14 mouse cellular contexts compared by ENCODE assay signal in the genomic region with DNA sequence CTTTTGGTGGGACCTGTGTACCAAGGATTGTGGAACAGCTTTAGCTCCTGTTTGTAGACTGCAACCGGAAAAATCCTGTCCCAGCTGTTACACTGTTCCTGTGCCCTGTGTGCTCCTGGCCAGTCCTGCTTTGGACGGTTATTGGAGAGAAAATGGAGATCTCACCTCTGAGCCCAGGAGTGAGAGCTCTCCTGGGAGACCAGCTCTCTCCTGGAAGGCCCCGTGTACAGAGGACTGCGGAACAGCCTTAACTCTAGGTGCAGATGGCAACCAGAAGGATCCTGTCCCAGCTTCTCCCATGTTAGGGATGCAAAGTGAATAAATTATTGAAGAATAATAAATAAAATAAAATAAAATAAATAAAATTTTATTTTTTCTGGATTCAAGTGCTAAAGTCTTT.
DNase-seq lines count a peak whose midpoint lies in the region; ATAC-seq and TF ChIP-seq lines count a peak whose summit lies in the region.
"Had no signal": no experiment of that assay in that cellular context is flagged by ENCODE, and none has a peak within 500 bp of the region (broad histone marks: within the 10 kb centered on the region; RNA-seq: fewer than 3 reads in every experiment).

No protein-coding gene starts in this region.

- DNase-seq in forebrain, embryonic 14.5 days (ENCODE audit: low spot score) = no peak
- no peak for DNase-seq in hindbrain, postnatal 0 days (ENCODE audit: low spot score)
- DNase-seq in midbrain, embryonic 11.5 days (ENCODE audit: low spot score, missing footprints) = no peak
- DNase-seq: spleen, adult 18-20 months had no signal

- no peaks in the 10 kb centered on the region for H3K9me3 ChIP-seq in forebrain, embryonic 12.5 days
- H3K9me3 ChIP-seq in forebrain, embryonic 14.5 days (replicated peaks; ENCODE audit: control insufficient read depth, low read length) = no peaks in the 10 kb centered on the region
- H3K9me3 ChIP-seq in hindbrain, postnatal 0 days (ENCODE audit: low read length) = no peaks in the 10 kb centered on the region
- H3K9me3 ChIP-seq in hindbrain, embryonic 12.5 days (replicated peaks) = no peaks in the 10 kb centered on the region
- no peaks in the 10 kb centered on the region for H3K9me3 ChIP-seq in midbrain, embryonic 12.5 days
- no peaks in the 10 kb centered on the region for H3K9me3 ChIP-seq in midbrain, embryonic 11.5 days (ENCODE audit: control insufficient read depth, low read length)
- H3K9me3 ChIP-seq in midbrain, embryonic 16.5 days (replicated peaks; ENCODE audit: control insufficient read depth, low read length, poor library complexity, severe bottlenecking) = no peaks in the 10 kb centered on the region
- H3K9me3 ChIP-seq: embryonic facial prominence, embryonic 13.5 days; heart, embryonic 15.5 days; limb, embryonic 13.5 days; liver, embryonic 12.5 days had no signal

- no peaks in the 10 kb centered on the region for H3K4me1 ChIP-seq in forebrain, embryonic 12.5 days
- H3K4me1 ChIP-seq in forebrain, embryonic 14.5 days (ENCODE audit: control insufficient read depth, insufficient read depth, low read length) = no peaks in the 10 kb centered on the region
- H3K4me1 ChIP-seq in hindbrain, postnatal 0 days (ENCODE audit: insufficient read depth, low read length) = no peaks in the 10 kb centered on the region
- no peaks in the 10 kb centered on the region for H3K4me1 ChIP-seq in hindbrain, embryonic 12.5 days
- no peaks in the 10 kb centered on the region for H3K4me1 ChIP-seq in midbrain, embryonic 12.5 days
- no peaks in the 10 kb centered on the region for H3K4me1 ChIP-seq in midbrain, embryonic 11.5 days (ENCODE audit: control insufficient read depth, insufficient read depth, low read length)
- H3K4me1 ChIP-seq in midbrain, embryonic 16.5 days (ENCODE audit: control insufficient read depth, insufficient read depth, low read length) = no peaks in the 10 kb centered on the region; the same call in 1 of the 2 replicates
- H3K4me1 ChIP-seq: embryonic facial prominence, embryonic 13.5 days; heart, embryonic 15.5 days; limb, embryonic 13.5 days; liver, embryonic 12.5 days had no signal

- no peak overlapping the region for H3K9ac ChIP-seq in forebrain, embryonic 12.5 days
- no peak overlapping the region for H3K9ac ChIP-seq in forebrain, embryonic 14.5 days (ENCODE audit: low read length)
- H3K9ac ChIP-seq in hindbrain, postnatal 0 days (replicated peaks; ENCODE audit: low read length) = no peak overlapping the region
- H3K9ac ChIP-seq in hindbrain, embryonic 12.5 days = no peak overlapping the region
- H3K9ac ChIP-seq in midbrain, embryonic 12.5 days (replicated peaks) = no peak overlapping the region
- H3K9ac ChIP-seq in midbrain, embryonic 11.5 days (ENCODE audit: low read length) = no peak overlapping the region; the same call in 1 of the 2 replicates
- H3K9ac ChIP-seq in midbrain, embryonic 16.5 days (ENCODE audit: low read depth, low read length) = no peak overlapping the region
- H3K9ac ChIP-seq: embryonic facial prominence, embryonic 13.5 days; heart, embryonic 15.5 days; limb, embryonic 13.5 days; liver, embryonic 12.5 days had no signal

- no peaks in the 10 kb centered on the region for H3K27me3 ChIP-seq in forebrain, embryonic 12.5 days
- no peaks in the 10 kb centered on the region for H3K27me3 ChIP-seq in forebrain, embryonic 14.5 days (replicated peaks; ENCODE audit: control insufficient read depth, insufficient read depth, low read length)
- no peaks in the 10 kb centered on the region for H3K27me3 ChIP-seq in hindbrain, postnatal 0 days (ENCODE audit: insufficient read depth, low read length)
- no peaks in the 10 kb centered on the region for H3K27me3 ChIP-seq in hindbrain, embryonic 12.5 days
- no peaks in the 10 kb centered on the region for H3K27me3 ChIP-seq in midbrain, embryonic 12.5 days
- H3K27me3 ChIP-seq in midbrain, embryonic 11.5 days (ENCODE audit: control insufficient read depth, insufficient read depth, low read length) = no peaks in the 10 kb centered on the region
- no peaks in the 10 kb centered on the region for H3K27me3 ChIP-seq in midbrain, embryonic 16.5 days (ENCODE audit: control insufficient read depth, insufficient read depth, low read depth, low read length)
- H3K27me3 ChIP-seq: embryonic facial prominence, embryonic 13.5 days; heart, embryonic 15.5 days; limb, embryonic 13.5 days; liver, embryonic 12.5 days had no signal

- no peaks in the 10 kb centered on the region for H3K36me3 ChIP-seq in forebrain, embryonic 12.5 days (replicated peaks)
- no peaks in the 10 kb centered on the region for H3K36me3 ChIP-seq in forebrain, embryonic 14.5 days (ENCODE audit: control insufficient read depth, insufficient read depth, low read length)
- no peaks in the 10 kb centered on the region for H3K36me3 ChIP-seq in hindbrain, postnatal 0 days (ENCODE audit: insufficient read depth, low read length)
- H3K36me3 ChIP-seq in hindbrain, embryonic 12.5 days = no peaks in the 10 kb centered on the region
- H3K36me3 ChIP-seq in midbrain, embryonic 12.5 days = no peaks in the 10 kb centered on the region
- H3K36me3 ChIP-seq in midbrain, embryonic 11.5 days (ENCODE audit: control insufficient read depth, insufficient read depth, low read length) = no peaks in the 10 kb centered on the region
- H3K36me3 ChIP-seq in midbrain, embryonic 16.5 days (ENCODE audit: control insufficient read depth, insufficient read depth, low read length) = no peaks in the 10 kb centered on the region
- H3K36me3 ChIP-seq: embryonic facial prominence, embryonic 13.5 days; heart, embryonic 15.5 days; limb, embryonic 13.5 days; liver, embryonic 12.5 days had no signal

- no peak overlapping the region for H3K4me3 ChIP-seq in forebrain, embryonic 12.5 days (replicated peaks)
- H3K4me3 ChIP-seq in forebrain, embryonic 14.5 days (ENCODE audit: low read depth, low read length) = no peak overlapping the region
- no peak overlapping the region for H3K4me3 ChIP-seq in hindbrain, postnatal 0 days (ENCODE audit: low read length)
- no peak overlapping the region for H3K4me3 ChIP-seq in hindbrain, embryonic 12.5 days
- H3K4me3 ChIP-seq in midbrain, embryonic 12.5 days = no peak overlapping the region
- H3K4me3 ChIP-seq in midbrain, embryonic 11.5 days (ENCODE audit: low read depth, low read length) = no peak overlapping the region
- H3K4me3 ChIP-seq in midbrain, embryonic 16.5 days (ENCODE audit: low read depth, low read length) = no peak overlapping the region
- H3K4me3 ChIP-seq: embryonic facial prominence, embryonic 13.5 days; erythroblast, embryonic 14.5 days; gastrocnemius, adult 2 months; heart, embryonic 15.5 days; limb, embryonic 13.5 days; liver, embryonic 12.5 days had no signal

- WGBS in forebrain, embryonic 12.5 days = 86% methylated on average over 4 of the region's 4 CpGs
- 89% methylated on average over 4 of the region's 4 CpGs for WGBS in forebrain, embryonic 14.5 days
- 67% methylated on average over 4 of the region's 4 CpGs for WGBS in hindbrain, postnatal 0 days
- 69% methylated on average over 4 of the region's 4 CpGs for WGBS in hindbrain, embryonic 12.5 days
- WGBS in midbrain, embryonic 12.5 days = 67% methylated on average over 4 of the region's 4 CpGs
- WGBS in midbrain, embryonic 11.5 days = 86% methylated on average over 4 of the region's 4 CpGs
- 69% methylated on average over 4 of the region's 4 CpGs for WGBS in midbrain, embryonic 16.5 days

- H3K27ac ChIP-seq in forebrain, embryonic 12.5 days = no peak overlapping the region
- H3K27ac ChIP-seq in forebrain, embryonic 14.5 days (ENCODE audit: low read depth, low read length) = no peak overlapping the region
- no peak overlapping the region for H3K27ac ChIP-seq in hindbrain, postnatal 0 days
- H3K27ac ChIP-seq in hindbrain, embryonic 12.5 days = no peak overlapping the region
- no peak overlapping the region for H3K27ac ChIP-seq in midbrain, embryonic 12.5 days (replicated peaks)
- H3K27ac ChIP-seq in midbrain, embryonic 11.5 days (ENCODE audit: low read depth, low read length) = no peak overlapping the region
- no peak overlapping the region for H3K27ac ChIP-seq in midbrain, embryonic 16.5 days (ENCODE audit: low read length)
- H3K27ac ChIP-seq: embryonic facial prominence, embryonic 13.5 days; gastrocnemius, adult 2 months; heart, embryonic 15.5 days; limb, embryonic 13.5 days; liver, embryonic 12.5 days had no signal

- no peak for TF ChIP-seq CTCF in hindbrain, postnatal 0 days (IDR thresholded peaks at IDR 0.05; ENCODE audit: low read depth)

- ATAC-seq in forebrain, embryonic 12.5 days (ENCODE audit: low FRiP score) = peak; percentile 51; the same call in 1 of the 2 replicates
- no peak for ATAC-seq in forebrain, embryonic 14.5 days
- ATAC-seq in hindbrain, postnatal 0 days = peak; percentile 21; the same call in 1 of the 2 replicates
- ATAC-seq in hindbrain, embryonic 12.5 days (ENCODE audit: low FRiP score) = no peak
- 0 out of 2 replicates have a peak, but pooled peaks have one; percentile 58 for ATAC-seq in midbrain, embryonic 12.5 days (ENCODE audit: low FRiP score, low read depth)
- no peak for ATAC-seq in midbrain, embryonic 11.5 days (ENCODE audit: low FRiP score)
- ATAC-seq in midbrain, embryonic 16.5 days = peak; percentile 45; the same call in 1 of the 2 replicates
- ATAC-seq: liver, embryonic 12.5 days had no signal

- H3K4me2 ChIP-seq in forebrain, embryonic 12.5 days = no peak overlapping the region
- H3K4me2 ChIP-seq in forebrain, embryonic 14.5 days (ENCODE audit: low read length) = no peak overlapping the region
- no peak overlapping the region for H3K4me2 ChIP-seq in hindbrain, postnatal 0 days (ENCODE audit: low read depth, low read length)
- H3K4me2 ChIP-seq in hindbrain, embryonic 12.5 days (replicated peaks) = no peak overlapping the region
- no peak overlapping the region for H3K4me2 ChIP-seq in midbrain, embryonic 12.5 days (replicated peaks)
- H3K4me2 ChIP-seq in midbrain, embryonic 11.5 days = no peak overlapping the region
- no peak overlapping the region for H3K4me2 ChIP-seq in midbrain, embryonic 16.5 days (ENCODE audit: low read length)
- H3K4me2 ChIP-seq: embryonic facial prominence, embryonic 13.5 days; heart, embryonic 15.5 days; limb, embryonic 13.5 days; liver, embryonic 12.5 days had no signal

Comparison
In these comparisons a context has a peak if more than half of its experiments do, and no peak if none do; other contexts are left out.
1. ATAC-seq: peak in forebrain, embryonic 12.5 days (single experiment), hindbrain, postnatal 0 days (single experiment), midbrain, embryonic 12.5 days (single experiment) and midbrain, embryonic 16.5 days (single experiment); none in forebrain, embryonic 14.5 days (single experiment), hindbrain, embryonic 12.5 days (single experiment) and midbrain, embryonic 11.5 days (single experiment).